Mouse (Mus musculus) lung, postnatal 0 days (tissue): ENCODE data around the gene Ppdpf.

Source experiments
- CTCF ChIP-seq: IDR thresholded peaks from 2 replicates; pipeline ENCODE4 v1.5.1; 2016; ENCODE audit warnings: antibody characterized with exemption, mild to moderate bottlenecking
- EP300 ChIP-seq: IDR thresholded peaks from 2 replicates; pipeline ENCODE4 v1.6.1; 2016; ENCODE audit warnings: antibody characterized with exemption, mild to moderate bottlenecking, control low read depth

GRCm38 (mm10) chr2:181157716-181158302 lies 29.2 kb upstream of the Ppdpf start:
- TF ChIP-seq CTCF: no peak
- TF ChIP-seq EP300: no peak
